Mouse (Mus musculus) erythroblast, embryonic 14.5 days (primary cell): Measurements from ENCODE around the gene Atp2c1.

Experiments used
- GATA1 ChIP-seq: IDR thresholded peaks from 2 replicates; pipeline ENCODE4 v1.6.1; 2012; ENCODE audit warnings: low read length, inconsistent platforms, mixed read lengths
- TAL1 ChIP-seq: IDR thresholded peaks from 3 replicates; pipeline ENCODE4 v1.6.1; 2012; ENCODE audit warnings: low read length, inconsistent platforms, mixed read lengths

GRCm38 (mm10) chr9:105523038-105523437, 4.1 kb downstream of the Atp2c1 start:
- no peak for TF ChIP-seq GATA1
- no peak for TF ChIP-seq TAL1
